Mouse (Mus musculus) cerebellum, postnatal 36 days (tissue): ENCODE measurements around the gene Grhl3.

Experiments used
- DNase-seq, 2 experiments: peaks; one replicate each; pipeline ENCODE4 v3.0.0; 2021 to 2022; ENCODE audit warnings: mixed read lengths in 2 of 2

Grhl3 gene

GRCm38 (mm10) chr4:135572276-135572675 is 1.2 kb downstream of the Grhl3 start:
- no peak for DNase-seq

GRCm38 (mm10) chr4:135571037-135571550 is 2.3 kb downstream of the Grhl3 start:
- no peak for DNase-seq

- DNase-seq = no peak
Measured at GRCm38 (mm10) chr4:135570152-135571036, 3.0 kb downstream of the Grhl3 start.

GRCm38 (mm10) chr4:135569201-135569600 is 4.2 kb downstream of the Grhl3 start:
- no peak for DNase-seq

- DNase-seq = no peak
Measured at GRCm38 (mm10) chr4:135567484-135567883, 5.9 kb downstream of the Grhl3 start.

- DNase-seq = no peak
Measured at GRCm38 (mm10) chr4:135567042-135567441, 6.4 kb downstream of the Grhl3 start.

GRCm38 (mm10) chr4:135565400-135565799 is 8.0 kb downstream of the Grhl3 start:
- no peak for DNase-seq

GRCm38 (mm10) chr4:135563794-135564193 is 9.6 kb downstream of the Grhl3 start:
- no peak for DNase-seq

GRCm38 (mm10) chr4:135549323-135549722 is 24.1 kb downstream of the Grhl3 start:
- no peak for DNase-seq

GRCm38 (mm10) chr4:135548521-135549077 is 24.8 kb downstream of the Grhl3 start:
- DNase-seq = no peak

GRCm38 (mm10) chr4:135548108-135548507 is 25.3 kb downstream of the Grhl3 start:
- DNase-seq = no peak

- no peak for DNase-seq
Measured at GRCm38 (mm10) chr4:135547551-135547950, 25.9 kb downstream of the Grhl3 start.

GRCm38 (mm10) chr4:135546793-135547192 is 26.6 kb downstream of the Grhl3 start:
- no peak for DNase-seq

GRCm38 (mm10) chr4:135546008-135546407 is 27.4 kb downstream of the Grhl3 start:
- no peak for DNase-seq

- no peak for DNase-seq
Measured at GRCm38 (mm10) chr4:135545080-135545511, 28.3 kb downstream of the Grhl3 start.

GRCm38 (mm10) chr4:135544284-135544683 is 29.1 kb downstream of the Grhl3 start:
- DNase-seq = no peak

GRCm38 (mm10) chr4:135540057-135540456 is 33.4 kb downstream of the Grhl3 start:
- DNase-seq = no peak

GRCm38 (mm10) chr4:135539056-135539455 is 34.4 kb downstream of the Grhl3 start:
- DNase-seq = no peak

GRCm38 (mm10) chr4:135535021-135535420 is 38.4 kb downstream of the Grhl3 start:
- DNase-seq = no peak

- no peak for DNase-seq
Measured at GRCm38 (mm10) chr4:135533001-135533400, 40.4 kb downstream of the Grhl3 start.

- DNase-seq = no peak
Measured at GRCm38 (mm10) chr4:135531771-135532613, 41.4 kb downstream of the Grhl3 start.

- no peak for DNase-seq
Measured at GRCm38 (mm10) chr4:135531236-135531635, 42.2 kb downstream of the Grhl3 start.

- DNase-seq = no peak
Measured at GRCm38 (mm10) chr4:135530270-135530669, 43.2 kb downstream of the Grhl3 start.
